Mouse (Mus musculus) testis, postnatal 10 days (tissue): ENCODE results near the gene Tnp2.
"Not testable (repeated sequence)": the region's sequence is repeated elsewhere in the genome, so short reads cannot be mapped to it uniquely, and the experiment has no call there.

Experiments
- DNase-seq: peaks from one replicate; pipeline ENCODE4 v3.0.0; 2021; ENCODE audit warnings: low spot score

Tnp2 gene

GRCm38 (mm10) chr16:10788271-10788670, at the start of gene Tnp2:
TSS of gene Tnp2 (minus strand) at chr16:10788660.
- no peak for DNase-seq

DNA sequence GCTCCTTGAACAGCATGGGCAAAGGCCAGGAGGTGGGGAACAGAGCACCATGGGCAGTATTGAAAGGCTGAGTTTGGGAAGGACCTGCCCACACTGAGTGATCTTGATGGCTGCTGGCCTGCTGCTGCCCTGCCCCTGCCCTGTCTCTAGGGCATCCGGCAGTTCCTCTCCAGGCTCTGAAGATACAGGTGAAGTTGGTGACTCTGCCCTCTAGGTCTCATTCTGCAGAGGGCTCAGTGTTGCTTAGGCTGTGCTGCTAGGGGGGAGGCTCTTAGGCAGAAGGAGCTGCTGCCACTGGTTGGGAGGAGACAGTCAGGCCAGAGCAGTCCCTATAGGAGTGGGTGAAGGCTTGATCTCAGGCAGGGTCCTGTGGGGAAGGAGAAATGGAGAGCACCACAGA, 49.4 kb upstream of the Tnp2 start:
- no peak for DNase-seq

- no peak for DNase-seq
Observed at GRCm38 (mm10) chr16:10837250-10837649, 48.8 kb upstream of the Tnp2 start.

GRCm38 (mm10) chr16:10836388-10836787, 47.9 kb upstream of the Tnp2 start:
- DNase-seq: no peak

DNA sequence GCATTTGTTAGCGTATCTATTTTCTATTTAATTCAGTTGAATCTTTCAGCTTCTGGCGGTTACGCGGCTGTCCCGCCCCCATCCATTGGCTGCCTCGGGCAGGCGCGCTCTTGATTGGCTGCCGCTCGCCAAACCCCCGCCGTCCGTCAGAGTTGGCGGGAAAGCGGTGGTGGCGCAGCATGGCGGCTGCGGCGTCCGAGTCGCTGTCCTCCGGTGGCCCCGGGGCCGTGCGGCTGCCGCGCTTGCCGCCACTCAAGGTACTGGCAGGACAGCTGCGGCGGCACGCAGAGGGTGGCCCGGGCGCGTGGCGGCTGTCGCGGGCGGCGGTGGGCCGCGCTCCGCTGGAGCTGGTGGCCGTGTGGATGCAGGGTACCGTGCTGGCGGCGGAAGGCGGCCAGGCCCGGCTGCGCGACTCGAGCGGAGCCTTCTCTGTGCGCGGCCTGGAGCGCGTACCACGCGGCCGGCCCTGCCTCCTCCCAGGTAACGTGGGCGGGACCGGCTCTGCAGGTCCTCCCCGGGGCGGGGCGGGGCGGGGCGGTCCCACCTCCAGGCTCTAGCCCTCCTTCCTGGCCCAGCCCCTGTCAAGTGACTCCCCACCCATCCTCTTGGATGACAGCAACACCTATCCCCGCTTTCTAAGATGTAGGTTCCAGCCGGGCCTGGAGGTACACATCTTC, 46.6 kb upstream of the Tnp2 start, which contains the start of gene Rmi2:
TSS of gene Rmi2 (plus strand) at position 149 of the 677 bp plus-strand sequence.
- DNase-seq: peak; percentile 88

- DNase-seq: no peak
Observed at GRCm38 (mm10) chr16:10834542-10834910, 46.1 kb upstream of the Tnp2 start.

DNA sequence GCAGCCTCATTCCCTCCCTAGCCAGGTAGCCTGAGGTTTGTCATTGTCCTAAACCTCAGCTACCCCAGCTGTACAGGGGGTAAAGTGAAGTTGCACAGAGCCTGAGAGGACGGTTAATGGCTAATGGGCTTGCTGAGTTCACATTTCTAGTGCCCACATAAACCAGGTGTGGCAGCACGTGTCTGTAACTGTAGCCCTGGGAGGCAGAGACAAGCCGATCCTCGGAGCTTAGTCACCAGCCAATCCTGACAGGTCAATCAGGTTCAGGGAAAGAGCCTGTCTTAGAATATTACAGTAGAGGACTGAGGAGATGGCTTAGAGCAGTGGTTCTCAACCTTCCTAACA, 40.0 kb upstream of the Tnp2 start:
- no peak for DNase-seq

DNA sequence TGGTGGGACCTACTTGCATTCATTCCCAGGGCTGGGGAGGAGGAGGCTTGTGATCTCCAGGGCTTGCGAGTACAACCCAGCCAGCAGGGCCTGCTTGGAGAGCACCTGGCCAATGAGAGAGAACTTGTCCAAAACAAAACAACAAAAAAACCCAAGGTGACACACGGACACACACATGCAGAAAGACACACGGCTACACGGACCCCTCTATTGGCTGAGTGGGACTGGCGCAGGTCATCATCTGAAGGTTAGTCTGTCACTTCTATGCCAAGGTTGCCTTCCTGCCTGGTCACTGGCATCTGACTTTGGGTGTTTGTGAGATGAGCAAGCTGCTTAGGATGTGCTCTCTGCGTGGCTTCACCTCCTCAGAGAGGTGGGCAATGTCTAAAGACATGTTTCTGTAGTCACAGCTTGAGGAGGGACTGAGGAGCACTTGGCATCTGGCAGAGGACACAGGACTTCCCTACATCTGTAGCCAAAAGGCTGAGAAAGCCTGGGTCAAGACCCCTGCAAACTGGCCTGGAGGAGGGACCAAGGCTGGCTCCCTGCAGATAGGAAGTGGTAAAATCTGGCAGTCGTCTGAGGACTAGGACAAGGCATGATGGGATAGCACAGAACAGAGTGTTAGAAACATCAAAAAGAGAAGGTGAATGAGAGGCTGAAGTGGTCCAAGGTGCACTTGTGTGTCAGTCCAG, 39.5 kb upstream of the Tnp2 start:
- DNase-seq: no peak

DNA sequence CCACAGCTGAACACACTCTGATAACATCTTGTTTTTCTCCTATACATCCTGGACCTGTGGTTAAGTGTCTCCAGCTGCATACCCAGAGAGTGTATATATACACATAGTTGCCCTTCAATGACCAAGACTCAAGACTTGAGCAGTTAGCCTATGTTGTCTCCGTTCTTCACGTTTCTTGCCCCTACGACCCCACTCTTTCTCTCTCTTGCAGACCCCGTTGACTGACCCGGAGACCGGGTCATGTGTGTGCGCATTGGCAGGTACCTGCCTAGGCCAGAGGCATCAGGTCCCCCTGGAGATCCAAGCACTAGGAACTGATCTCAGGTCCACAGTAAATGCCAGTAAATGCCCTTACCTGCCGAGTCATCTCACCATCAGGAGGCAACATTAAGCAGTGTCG, 38.8 kb upstream of the Tnp2 start:
- no peak for DNase-seq

- no peak for DNase-seq
Observed at GRCm38 (mm10) chr16:10825840-10826239, 37.4 kb upstream of the Tnp2 start.

DNA sequence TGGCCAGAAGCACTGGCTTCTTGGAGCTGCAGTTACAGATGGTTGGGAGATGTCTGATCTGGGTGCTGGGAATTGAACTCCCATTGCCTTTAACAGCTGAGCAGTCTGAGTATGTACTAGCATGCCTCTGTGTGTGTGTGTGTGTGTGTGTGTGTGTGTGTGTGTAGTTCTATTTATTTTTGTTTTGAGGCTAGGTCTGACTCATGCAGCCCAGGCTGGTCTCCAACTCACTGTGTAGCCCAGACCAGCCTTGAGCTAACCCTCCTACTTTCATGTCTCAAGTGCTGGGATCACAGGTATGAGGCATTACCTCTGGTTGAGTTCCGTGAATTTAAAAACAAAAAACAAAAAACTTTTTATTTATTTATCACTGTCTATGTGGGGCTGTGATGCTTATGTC, 36.1 kb upstream of the Tnp2 start:
- no peak for DNase-seq

DNA sequence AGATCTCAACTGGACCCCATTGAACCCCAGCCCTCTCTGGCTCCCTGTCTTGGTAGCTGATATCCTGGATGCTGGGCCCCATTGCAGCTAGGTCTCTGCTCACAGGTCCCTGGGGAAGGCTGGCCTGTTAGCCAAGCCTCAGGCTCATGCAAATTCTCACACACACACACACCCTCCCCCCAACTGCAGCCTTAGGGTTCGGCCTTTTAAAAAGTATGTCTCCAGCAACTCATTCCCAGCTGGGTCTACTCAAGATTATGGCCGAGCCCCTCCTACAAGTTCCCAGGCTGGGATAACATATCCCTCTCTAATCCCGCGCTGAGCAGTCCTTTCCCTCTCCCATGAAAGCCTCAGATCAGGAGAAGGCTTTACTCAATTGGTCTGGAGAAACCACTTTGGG, 32.9 kb upstream of the Tnp2 start:
- no peak for DNase-seq

GRCm38 (mm10) chr16:10819966-10820365, 31.5 kb upstream of the Tnp2 start:
- DNase-seq: no peak

DNA sequence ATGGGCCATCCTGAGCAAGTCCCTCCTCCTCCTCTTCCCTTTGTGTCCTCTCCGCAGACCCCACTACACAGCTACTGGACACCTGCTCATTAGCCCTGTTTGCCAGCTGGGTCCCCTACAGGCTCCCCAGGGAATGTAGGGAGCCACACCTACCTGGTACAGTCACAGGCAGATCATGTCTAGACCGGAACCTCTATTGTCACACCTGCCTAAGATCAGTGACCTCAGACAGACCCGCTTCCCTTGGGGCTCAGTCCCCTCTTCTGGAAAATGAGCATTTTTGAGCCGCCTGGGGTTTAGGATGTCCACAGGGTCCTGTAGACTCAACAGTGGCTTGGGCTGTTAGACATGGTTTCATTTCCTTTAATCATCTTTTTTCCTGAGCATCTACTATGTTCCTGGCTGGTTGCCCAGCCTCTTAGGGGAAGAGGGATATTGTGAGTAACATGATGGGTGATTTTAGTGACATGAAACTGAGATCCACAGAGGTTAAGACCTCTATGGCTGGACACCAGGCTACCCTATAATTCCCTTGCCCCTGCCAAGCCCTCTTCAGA, 30.2 kb upstream of the Tnp2 start:
- DNase-seq: no peak

- no peak for DNase-seq
Observed at GRCm38 (mm10) chr16:10814864-10815263, 26.4 kb upstream of the Tnp2 start.

GRCm38 (mm10) chr16:10813726-10814125, 25.3 kb upstream of the Tnp2 start:
- no peak for DNase-seq

DNA sequence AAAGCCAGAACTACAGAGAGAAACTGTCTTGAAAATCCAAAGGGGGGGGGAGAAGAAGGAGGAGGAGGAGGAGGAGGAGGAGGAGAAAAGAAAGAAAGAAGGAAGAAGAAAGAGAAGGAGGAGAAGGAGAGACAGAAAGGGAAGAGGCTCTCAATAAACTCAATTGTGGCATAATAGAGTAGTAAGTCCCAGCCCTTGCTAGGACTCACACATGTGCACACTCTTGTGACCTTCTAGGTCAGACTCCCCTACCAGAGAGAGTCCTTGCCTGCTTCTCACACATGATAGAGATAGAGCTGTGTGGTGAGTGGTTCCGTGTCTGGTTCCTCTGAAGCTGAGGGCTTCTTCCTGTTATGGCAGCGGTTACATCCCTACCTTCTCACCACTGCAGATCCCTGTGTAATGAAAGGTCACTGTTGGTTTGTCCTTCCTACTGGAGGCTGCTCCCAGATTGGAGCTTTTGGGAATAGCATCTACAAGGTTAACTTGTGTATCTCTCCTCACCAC, 24.5 kb upstream of the Tnp2 start, which contains the start of gene Gm11172:
TSS of gene Gm11172 (plus strand) at position 51 of the 507 bp plus-strand sequence.
- no peak for DNase-seq

- no peak for DNase-seq
Observed at GRCm38 (mm10) chr16:10810376-10810775, 21.9 kb upstream of the Tnp2 start.

- no peak for DNase-seq
Observed at GRCm38 (mm10) chr16:10805789-10806527, 17.5 kb upstream of the Tnp2 start, which contains the start of gene Prm1. TSS of gene Prm1 (minus strand) at chr16:10805839.

GRCm38 (mm10) chr16:10802420-10802819, 14.0 kb upstream of the Tnp2 start:
- DNase-seq: not testable (repeated sequence)

- DNase-seq: no peak
Observed at GRCm38 (mm10) chr16:10796034-10796433, 7.6 kb upstream of the Tnp2 start, which contains the start of gene Prm2. TSS of gene Prm2 (minus strand) at chr16:10796134.

GRCm38 (mm10) chr16:10790702-10791101, 2.2 kb upstream of the Tnp2 start, which contains the start of gene Prm3:
TSS of gene Prm3 (minus strand) at chr16:10790914.
- no peak for DNase-seq
